Mouse (Mus musculus): ENCODE results near the gene Tnip3. TPM values are rescaled to one million over a fixed set of nuclear protein-coding genes. Genes with fewer than 3 reads are reported as not detected.

The Tnip3 gene
- total RNA-seq (2015; ENCODE audit: low replicate concordance) (not detected in 2 replicates), total RNA-seq (2017; ENCODE audit: low replicate concordance) (1.5 TPM in 1 of 2 replicates, not detected in the other)

DNA sequence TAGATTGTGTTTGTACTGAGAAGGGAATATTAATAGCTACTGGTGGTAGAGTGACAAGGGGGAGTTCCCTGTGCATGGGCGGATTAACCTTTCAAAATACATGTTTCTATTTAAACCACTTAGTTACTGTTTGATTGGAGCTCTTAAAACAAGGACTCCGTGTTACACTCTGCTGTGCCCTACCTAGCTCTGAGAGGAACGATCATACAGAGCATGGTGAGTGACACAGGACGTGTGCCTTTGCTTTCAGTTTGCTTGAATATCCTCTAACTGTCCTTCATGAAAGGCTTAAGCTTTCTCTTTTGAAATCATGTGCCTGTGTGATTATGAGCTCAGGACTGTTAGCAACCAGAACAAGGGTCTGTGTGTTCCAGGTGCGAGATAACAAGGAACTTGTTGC, at the start of gene Tnip3:
TSS of gene Tnip3 (plus strand) at position 122 of the 400 bp plus-strand sequence.
- ATAC-seq (replicated peaks; ENCODE audit: low FRiP score, poor library complexity, severe bottlenecking) = no peak

- ATAC-seq (replicated peaks; ENCODE audit: low FRiP score, poor library complexity, severe bottlenecking) = no peak
Measured at GRCm38 (mm10) chr6:65498786-65499185, 26.3 kb upstream of the Tnip3 start.

GRCm38 (mm10) chr6:65510051-65510669, 15.0 kb upstream of the Tnip3 start:
- ATAC-seq (replicated peaks; ENCODE audit: low FRiP score, poor library complexity, severe bottlenecking) = no peak; the same call in 1 of the 2 replicates

- ATAC-seq (replicated peaks; ENCODE audit: low FRiP score, poor library complexity, severe bottlenecking) = no peak
Measured at GRCm38 (mm10) chr6:65513813-65514212, 11.3 kb upstream of the Tnip3 start.

DNA sequence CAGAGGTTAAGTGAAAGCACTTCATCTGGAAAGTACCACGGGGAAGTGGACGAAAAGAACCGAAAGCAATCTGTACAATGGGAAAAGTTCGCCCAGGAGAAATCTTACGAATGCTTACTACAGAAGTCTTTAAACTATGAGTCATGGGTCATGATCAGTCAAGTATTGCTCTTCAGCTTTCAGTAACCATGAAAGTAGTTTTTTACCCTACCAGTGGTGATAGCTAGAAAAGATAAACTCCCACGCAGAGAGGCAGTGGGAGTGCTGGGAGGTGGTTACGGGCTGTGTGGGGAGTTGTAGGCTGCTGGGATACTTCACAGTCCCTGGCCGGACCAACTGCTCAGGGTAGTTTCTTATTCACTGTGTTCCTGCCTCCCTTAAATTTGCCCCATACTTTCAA, 8.4 kb upstream of the Tnip3 start:
- no peak for ATAC-seq (replicated peaks; ENCODE audit: low FRiP score, poor library complexity, severe bottlenecking)

- ATAC-seq (replicated peaks; ENCODE audit: low FRiP score, poor library complexity, severe bottlenecking) = no peak
Measured at GRCm38 (mm10) chr6:65520821-65521220, 4.3 kb upstream of the Tnip3 start.

DNA sequence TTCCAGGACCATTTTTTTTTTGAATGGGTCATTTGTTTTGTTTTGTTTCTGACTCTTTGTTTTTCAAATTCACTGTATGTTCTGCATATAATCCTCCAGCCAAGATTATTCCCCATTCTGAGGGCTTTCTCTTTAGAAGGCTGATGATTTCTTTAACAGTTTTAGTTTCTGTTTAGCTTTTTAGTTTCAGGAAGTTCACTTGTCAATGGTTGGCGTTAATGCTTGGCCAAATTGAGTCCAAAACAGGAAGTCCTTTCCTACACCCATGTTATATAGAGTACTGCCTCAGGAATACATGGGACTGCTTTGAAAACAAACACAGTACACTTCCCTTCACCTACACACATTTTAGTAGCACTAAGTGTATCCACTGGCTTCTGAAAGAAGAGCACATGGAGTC, 2.8 kb downstream of the Tnip3 start:
- ATAC-seq (replicated peaks; ENCODE audit: low FRiP score, poor library complexity, severe bottlenecking) = no peak

- no peak for ATAC-seq (replicated peaks; ENCODE audit: low FRiP score, poor library complexity, severe bottlenecking)
Measured at GRCm38 (mm10) chr6:65531232-65531848, 6.2 kb downstream of the Tnip3 start.

- ATAC-seq (replicated peaks; ENCODE audit: low FRiP score, poor library complexity, severe bottlenecking) = no peak
Measured at GRCm38 (mm10) chr6:65533687-65534086, 8.6 kb downstream of the Tnip3 start.

DNA sequence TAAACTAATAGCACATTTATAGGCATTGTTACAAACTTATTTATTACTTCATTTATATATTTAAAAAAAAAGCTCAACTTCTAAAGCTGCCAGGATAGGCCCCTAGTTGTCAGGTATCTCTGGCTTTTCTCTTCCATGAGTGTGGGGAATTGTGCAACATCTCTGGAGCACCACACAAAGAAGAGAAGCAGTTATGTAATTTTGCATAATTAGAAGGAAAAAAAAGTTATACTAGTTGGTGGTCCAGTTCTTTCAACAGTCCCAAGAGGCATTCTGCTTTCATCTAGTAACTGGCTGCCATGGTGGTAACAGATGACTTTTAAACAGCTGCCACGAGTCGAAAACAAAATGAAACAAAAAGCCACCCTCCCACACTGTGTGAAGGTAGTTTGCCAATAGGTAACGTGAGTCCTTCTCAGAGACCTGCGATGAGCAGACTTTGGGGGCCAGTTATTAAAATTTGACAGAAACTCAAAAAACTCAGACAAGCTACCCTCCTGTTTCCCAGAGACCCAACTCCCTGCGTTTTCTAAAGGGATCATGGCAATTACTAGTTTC, 12.3 kb downstream of the Tnip3 start:
- no peak for ATAC-seq (replicated peaks; ENCODE audit: low FRiP score, poor library complexity, severe bottlenecking)

DNA sequence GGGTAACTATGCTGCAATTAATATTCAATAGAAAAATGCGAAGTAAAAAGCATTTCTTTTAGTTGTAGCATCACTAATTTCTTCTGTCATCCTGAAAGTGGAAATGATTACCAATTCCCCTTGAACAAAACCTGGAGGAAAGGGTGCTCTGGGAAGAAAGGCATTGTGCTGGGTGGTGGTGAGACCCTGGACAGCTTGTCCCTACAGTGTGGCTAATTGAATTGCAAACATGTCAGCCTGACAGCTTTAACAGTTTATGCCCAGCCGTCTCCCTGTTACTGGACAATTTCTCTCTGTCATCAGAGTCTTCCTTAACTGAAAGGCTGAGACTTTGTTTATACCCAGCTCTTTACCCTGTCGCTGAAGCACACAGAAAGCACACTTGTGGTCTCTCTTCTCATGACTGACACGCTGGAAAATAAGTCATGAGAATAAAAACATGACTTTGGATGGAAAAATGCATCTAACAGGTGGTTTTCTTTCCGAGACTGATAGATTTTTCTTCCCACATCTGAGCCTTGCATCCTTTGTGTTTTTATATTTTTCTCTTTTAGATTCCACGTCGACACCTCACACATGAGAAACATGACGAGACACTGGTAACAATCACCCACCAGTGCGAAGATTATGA, 13.0 kb downstream of the Tnip3 start:
- no peak for ATAC-seq (replicated peaks; ENCODE audit: low FRiP score, poor library complexity, severe bottlenecking)

- ATAC-seq (replicated peaks; ENCODE audit: low FRiP score, poor library complexity, severe bottlenecking) = no peak
Measured at GRCm38 (mm10) chr6:65538921-65539320, 13.8 kb downstream of the Tnip3 start.

DNA sequence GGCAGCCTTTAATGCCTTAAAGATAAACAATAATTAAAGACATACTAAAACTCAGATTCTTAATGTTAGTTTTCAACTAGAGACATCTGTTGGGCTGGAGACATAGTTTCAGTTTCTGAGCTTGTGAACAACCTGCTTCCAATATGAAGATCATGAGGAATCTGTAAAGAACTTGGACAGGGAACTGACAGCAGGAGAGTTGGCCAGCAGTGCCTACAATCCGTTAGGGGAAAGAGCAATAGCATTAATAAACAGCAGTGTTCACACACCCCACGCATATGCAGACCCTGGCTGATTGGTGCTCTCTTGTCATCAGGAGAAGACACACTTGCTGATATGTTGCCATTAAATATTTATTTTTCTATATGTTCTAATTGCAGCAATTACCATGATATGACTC, 15.0 kb downstream of the Tnip3 start:
- no peak for ATAC-seq (replicated peaks; ENCODE audit: low FRiP score, poor library complexity, severe bottlenecking)

DNA sequence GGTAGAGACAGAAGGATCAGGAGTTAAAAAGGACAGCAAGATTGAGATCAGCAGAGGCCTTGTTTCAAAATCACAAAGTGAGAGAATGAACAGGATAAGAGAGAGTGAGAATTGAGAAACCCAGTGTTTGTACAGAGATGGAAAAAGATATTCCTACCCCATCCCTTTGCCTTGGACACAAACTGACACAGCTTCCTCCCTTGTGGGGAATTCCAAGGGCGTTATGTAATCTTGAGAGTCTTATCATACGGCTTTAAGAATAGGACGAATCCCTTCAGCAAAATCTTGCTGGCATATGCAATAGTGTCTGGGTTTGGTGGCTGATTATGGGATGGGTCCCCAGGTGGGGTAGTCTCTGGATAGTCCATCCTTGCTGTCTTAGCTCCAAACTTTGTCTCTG, 16.0 kb downstream of the Tnip3 start:
- ATAC-seq (replicated peaks; ENCODE audit: low FRiP score, poor library complexity, severe bottlenecking) = no peak

- no peak for ATAC-seq (replicated peaks; ENCODE audit: low FRiP score, poor library complexity, severe bottlenecking)
Measured at GRCm38 (mm10) chr6:65542391-65542790, 17.3 kb downstream of the Tnip3 start.

DNA sequence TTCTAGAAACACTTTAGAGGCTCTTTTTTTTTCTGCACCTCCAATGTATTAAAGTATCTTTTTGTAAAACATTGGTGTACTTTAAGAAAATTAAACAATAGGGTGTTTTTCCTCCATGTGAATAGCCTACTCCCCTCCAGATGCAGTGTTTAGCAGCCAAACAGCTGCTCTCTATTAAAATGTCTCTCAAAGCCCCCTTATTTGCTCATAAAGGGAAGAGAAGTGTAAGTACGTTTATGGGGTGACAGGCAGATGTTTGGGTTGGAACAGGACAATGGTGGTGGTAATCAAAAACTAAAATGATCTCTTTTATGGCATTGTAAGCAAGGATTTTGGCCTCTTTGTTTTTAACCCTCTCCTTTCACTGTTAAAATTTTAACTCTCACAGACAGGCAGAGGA, 17.8 kb downstream of the Tnip3 start:
- no peak for ATAC-seq (replicated peaks; ENCODE audit: low FRiP score, poor library complexity, severe bottlenecking)

DNA sequence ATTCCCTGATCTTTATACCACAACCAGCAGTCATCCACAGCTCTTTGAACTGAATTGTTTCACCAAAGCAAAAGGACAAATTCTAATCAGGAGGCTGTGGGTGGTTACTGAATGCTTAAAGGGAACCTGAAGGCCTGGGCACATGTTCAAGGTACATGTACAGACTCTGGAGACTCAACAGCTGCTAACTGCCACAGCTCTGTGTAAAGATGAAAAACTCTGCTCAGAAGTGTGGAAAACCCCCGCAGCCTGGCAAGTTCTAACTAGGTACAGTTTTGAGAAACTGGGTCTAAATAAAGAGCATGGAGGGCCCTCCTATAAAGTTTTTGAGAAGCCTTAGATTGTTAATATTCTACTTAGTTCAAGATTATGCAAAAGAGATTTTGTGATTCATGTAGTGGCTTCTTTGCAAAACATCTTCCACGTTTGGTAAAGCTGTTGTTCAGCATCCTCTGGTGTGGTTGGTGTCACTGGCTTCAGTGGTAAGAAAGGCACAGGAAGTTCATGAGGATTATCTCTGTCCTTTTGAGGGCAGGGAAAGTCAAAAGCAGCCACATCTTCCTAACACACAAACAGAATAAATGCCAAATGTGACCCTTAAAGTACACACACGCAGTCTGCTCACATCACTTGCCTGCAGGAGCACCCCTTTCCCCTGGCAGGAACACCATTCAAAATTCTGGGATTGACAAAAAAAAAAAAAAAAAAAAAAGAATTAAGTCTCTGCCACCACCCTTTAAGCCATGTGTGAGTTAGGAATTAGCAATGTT, 39.0 kb downstream of the Tnip3 start:
- ATAC-seq (replicated peaks; ENCODE audit: low FRiP score, poor library complexity, severe bottlenecking) = no peak

DNA sequence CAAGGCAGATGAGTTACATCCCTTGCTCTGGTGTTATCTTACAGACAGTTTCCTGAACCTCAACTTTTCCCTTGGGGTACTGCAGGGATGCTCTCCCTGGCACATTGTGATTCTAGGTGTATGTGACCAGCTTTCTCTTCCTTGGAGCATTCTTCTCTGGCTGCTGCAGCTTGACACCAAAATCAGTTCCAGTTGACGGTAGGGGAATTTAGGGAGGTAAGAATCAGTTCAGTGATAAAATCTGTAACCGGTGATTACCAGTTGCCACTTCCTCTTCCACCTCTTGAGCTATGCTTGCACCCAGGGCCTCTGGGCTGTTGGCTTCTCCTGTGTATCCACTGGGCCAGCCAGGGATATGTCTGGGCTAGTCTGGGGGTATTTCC, 39.5 kb downstream of the Tnip3 start:
- ATAC-seq (replicated peaks; ENCODE audit: low FRiP score, poor library complexity, severe bottlenecking) = no peak

GRCm38 (mm10) chr6:65569741-65570140, 44.6 kb downstream of the Tnip3 start:
- no peak for ATAC-seq (replicated peaks; ENCODE audit: low FRiP score, poor library complexity, severe bottlenecking)
